15 mouse cellular contexts compared by ENCODE assay signal in genomic region chr12:3884892-3885493, GRCm38 (mm10).
DNase-seq lines count a peak whose midpoint lies in the region; ATAC-seq lines count a peak whose summit lies in the region.
"Had no signal": no experiment of that assay in that cellular context is flagged by ENCODE, and none has a peak within 500 bp of the region (broad histone marks: within the 10 kb centered on the region; RNA-seq: fewer than 3 reads in every experiment).

No protein-coding gene starts in this region.

- no peak overlapping the region for H3K4me3 ChIP-seq in forebrain, embryonic 10.5 days
- H3K4me3 ChIP-seq in forebrain, embryonic 13.5 days: no peak overlapping the region
- H3K4me3 ChIP-seq in kidney, embryonic 16.5 days (ENCODE audit: low read length): no peak overlapping the region
- H3K4me3 ChIP-seq in limb, embryonic 12.5 days (replicated peaks): no peak overlapping the region
- H3K4me3 ChIP-seq: hindbrain, embryonic 15.5 days; limb, embryonic 15.5 days; megakaryocyte, embryonic 14.5 days had no signal

- WGBS in forebrain, embryonic 10.5 days: 12% methylated on average over 9 of the region's 9 CpGs
- 13% methylated on average over 9 of the region's 9 CpGs for WGBS in forebrain, embryonic 13.5 days
- 14% methylated on average over 9 of the region's 9 CpGs for WGBS in kidney, embryonic 16.5 days
- 13% methylated on average over 9 of the region's 9 CpGs for WGBS in limb, embryonic 12.5 days

- DNase-seq in forebrain, embryonic 10.5 days (ENCODE audit: extremely low spot score, low spot score): peak; percentile 44
- no peak for DNase-seq in kidney, adult 18-20 months
- peak; percentile 78 for DNase-seq in R1 (ENCODE audit: low read depth, low spot score)
- DNase-seq in cerebellum, postnatal 4 days (ENCODE audit: low spot score in 2 of 2): no peak
- DNase-seq in right cerebral cortex, adult 18-20 months: no peak
- DNase-seq: adrenal gland, adult 8-10 months; cerebellum, adult 11-12 months; gastrocnemius, postnatal 14 days; thymus, postnatal 4 days had no signal

- no peak for ATAC-seq in forebrain, embryonic 13.5 days
- no peak for ATAC-seq in kidney, embryonic 16.5 days (ENCODE audit: low FRiP score, low TSS enrichment)
- no peak for ATAC-seq in limb, embryonic 12.5 days (ENCODE audit: insufficient number of reproducible peaks, insufficient read depth, low FRiP score, low TSS enrichment, low read depth)

- 0 out of 2 replicates have a peak, but pooled peaks cover 2% of the 10 kb centered on the region for H3K36me3 ChIP-seq in forebrain, embryonic 10.5 days (replicated peaks)
- H3K36me3 ChIP-seq in forebrain, embryonic 13.5 days (ENCODE audit: poor library complexity, severe bottlenecking): peaks cover 30% of the 10 kb centered on the region
- H3K36me3 ChIP-seq in kidney, embryonic 16.5 days (ENCODE audit: insufficient read depth, low read length): peaks cover 24% of the 10 kb centered on the region; the same call in 1 of the 2 replicates
- peaks cover 49% of the 10 kb centered on the region for H3K36me3 ChIP-seq in limb, embryonic 12.5 days

- peaks cover 79% of the 10 kb centered on the region for H3K4me1 ChIP-seq in forebrain, embryonic 10.5 days
- H3K4me1 ChIP-seq in forebrain, embryonic 13.5 days: peaks cover 56% of the 10 kb centered on the region
- peaks cover 67% of the 10 kb centered on the region for H3K4me1 ChIP-seq in kidney, embryonic 16.5 days (ENCODE audit: insufficient read depth, low read length)
- H3K4me1 ChIP-seq in limb, embryonic 12.5 days (replicated peaks): peaks cover 66% of the 10 kb centered on the region

- H3K9ac ChIP-seq in forebrain, embryonic 13.5 days: no peak overlapping the region
- H3K9ac ChIP-seq in kidney, embryonic 16.5 days (replicated peaks; ENCODE audit: low read length): no peak overlapping the region
- H3K9ac ChIP-seq in limb, embryonic 12.5 days (replicated peaks): no peak overlapping the region; the same call in 1 of the 2 replicates
- H3K9ac ChIP-seq: hindbrain, embryonic 15.5 days; limb, embryonic 15.5 days had no signal

- peak overlapping the region; percentile 82 for H3K27ac ChIP-seq in forebrain, embryonic 10.5 days
- H3K27ac ChIP-seq in forebrain, embryonic 13.5 days: no peak overlapping the region
- peak overlapping the region; percentile 61 for H3K27ac ChIP-seq in kidney, embryonic 16.5 days (ENCODE audit: low read length)
- peak overlapping the region; percentile 75 for H3K27ac ChIP-seq in limb, embryonic 12.5 days
- H3K27ac ChIP-seq: hindbrain, embryonic 15.5 days; limb, embryonic 15.5 days had no signal

- no peak overlapping the region for H3K4me2 ChIP-seq in forebrain, embryonic 13.5 days
- H3K4me2 ChIP-seq in kidney, embryonic 16.5 days (replicated peaks; ENCODE audit: low read depth, low read length): no peak overlapping the region
- H3K4me2 ChIP-seq in limb, embryonic 12.5 days: no peak overlapping the region
- H3K4me2 ChIP-seq: hindbrain, embryonic 15.5 days; limb, embryonic 15.5 days had no signal

- H3K9me3 ChIP-seq in forebrain, embryonic 10.5 days: no peaks in the 10 kb centered on the region
- no peaks in the 10 kb centered on the region for H3K9me3 ChIP-seq in forebrain, embryonic 13.5 days (replicated peaks)
- H3K9me3 ChIP-seq in kidney, embryonic 16.5 days (ENCODE audit: low read length): no peaks in the 10 kb centered on the region
- no peaks in the 10 kb centered on the region for H3K9me3 ChIP-seq in limb, embryonic 12.5 days
- H3K9me3 ChIP-seq: hindbrain, embryonic 15.5 days; limb, embryonic 15.5 days; megakaryocyte, embryonic 14.5 days had no signal

- H3K27me3 ChIP-seq in forebrain, embryonic 10.5 days (ENCODE audit: poor library complexity, severe bottlenecking): peaks cover 31% of the 10 kb centered on the region
- H3K27me3 ChIP-seq in forebrain, embryonic 13.5 days: no peaks in the 10 kb centered on the region
- no peaks in the 10 kb centered on the region for H3K27me3 ChIP-seq in kidney, embryonic 16.5 days (ENCODE audit: insufficient read depth, low read length)
- H3K27me3 ChIP-seq in limb, embryonic 12.5 days: no peaks in the 10 kb centered on the region
- H3K27me3 ChIP-seq: hindbrain, embryonic 15.5 days; limb, embryonic 15.5 days; megakaryocyte, embryonic 14.5 days had no signal

Comparison
In these comparisons a context has a peak if more than half of its experiments do, and no peak if none do; other contexts are left out.
1. DNase-seq: peak in forebrain, embryonic 10.5 days (single experiment) and R1 (single experiment); none in kidney, adult 18-20 months (single experiment), cerebellum, postnatal 4 days (0 of 2) and right cerebral cortex, adult 18-20 months (single experiment).